Mouse (Mus musculus) midbrain, embryonic 15.5 days (tissue): Measurements from ENCODE around the gene Lbh. TPM values are rescaled to one million over a fixed set of nuclear protein-coding genes. Genes with fewer than 3 reads are reported as not detected.

Experiments
- ATAC-seq: fragments of 200-750 bp; cut with Nextera tagmentation; replicated peaks from 2 replicates; pipeline ENCODE4 v1.8.0; 2017; ENCODE audit warnings: moderate TSS enrichment
- H3K27ac ChIP-seq: fragments of 300-500 bp; sonication (generic); 2 replicates; pipeline ENCODE4 v1.5.1; 2015; ENCODE audit warnings: mild to moderate bottlenecking, inconsistent platforms
- H3K27me3 ChIP-seq: fragments of 300-500 bp; sonication (generic); replicated peaks from 2 replicates; pipeline ENCODE4 v1.6.1; 2015; ENCODE audit warnings: inconsistent platforms
- H3K36me3 ChIP-seq: fragments of 300-500 bp; sonication (generic); replicated peaks from 2 replicates; pipeline ENCODE4 v1.6.1; 2015; ENCODE audit warnings: inconsistent platforms
- H3K4me1 ChIP-seq: fragments of 300-500 bp; sonication (generic); 2 replicates; pipeline ENCODE4 v1.6.1; 2015; ENCODE audit warnings: inconsistent platforms
- H3K4me2 ChIP-seq: fragments of 300-500 bp; sonication (generic); 2 replicates; pipeline ENCODE4 v1.6.1; 2015; ENCODE audit warnings: inconsistent platforms, mild to moderate bottlenecking, moderate library complexity
- H3K4me3 ChIP-seq: fragments of 300-500 bp; sonication (generic); 2 replicates; pipeline ENCODE4 v1.5.1; 2015; ENCODE audit warnings: mild to moderate bottlenecking, inconsistent platforms
- H3K9ac ChIP-seq: fragments of 300-500 bp; sonication (generic); 2 replicates; pipeline ENCODE4 v1.6.1; 2015; ENCODE audit warnings: mild to moderate bottlenecking, inconsistent platforms
- H3K9me3 ChIP-seq: fragments of 300-500 bp; sonication (generic); 2 replicates; pipeline ENCODE4 v1.6.1; 2016; ENCODE audit warnings: inconsistent platforms
- WGBS: fragments of 180-500 bp; shearing (Covaris S2); methylation state at CpG from one replicate; pipeline ENCODE4 v1.1.7; 2015; ENCODE audit warnings: mixed read lengths; 5-methylcytosine and 5-hydroxymethylcytosine counted together
- polyA plus RNA-seq: library from polyadenylated mRNA; unstranded; fragments of >200 nt; fragmentation: Nextera tagmentation; extraction: Ambion mirVana; gene quantifications from 2 replicates; pipeline ENCODE4 v1.2.1, GENCODE M21; 2015

Gene Lbh
- polyA plus RNA-seq, 1 experiment from 2014 or later: 5.7 TPM

DNA sequence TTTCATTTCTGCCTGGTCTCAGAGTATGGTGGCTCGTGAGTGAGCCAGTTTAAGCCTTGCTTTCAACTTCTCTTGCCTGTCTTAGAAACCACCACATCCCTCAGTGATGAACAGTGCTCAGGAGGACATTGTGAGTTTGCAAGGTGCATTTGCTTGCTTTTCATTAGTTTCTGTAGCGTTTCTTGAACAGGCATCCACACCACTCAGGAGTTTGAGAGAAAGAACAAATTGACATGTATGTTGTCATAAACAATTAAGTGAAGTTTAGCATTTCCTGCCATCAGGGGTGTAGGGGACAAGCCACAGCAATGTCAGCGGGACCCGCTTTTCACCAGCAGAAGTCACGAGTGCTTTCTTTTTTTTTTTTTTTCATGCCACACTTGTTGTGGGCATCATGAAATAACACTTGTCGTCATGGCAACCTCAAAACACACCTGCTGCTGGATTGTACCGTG lies 31.2 kb downstream of the Lbh start:
- Histone ChIP-seq H3K4me1 (no peaks in the 10 kb centered on the region), H3K27ac (no peak overlapping the region), H3K9ac (no peak overlapping the region), H3K36me3 (no peaks in the 10 kb centered on the region), H3K4me3 (no peak overlapping the region), H3K4me2 (no peak overlapping the region), H3K27me3 (no peaks in the 10 kb centered on the region), H3K9me3 (no peaks in the 10 kb centered on the region)
- no peak for ATAC-seq
- 81% methylated on average over 7 of the region's 7 CpGs for WGBS

DNA sequence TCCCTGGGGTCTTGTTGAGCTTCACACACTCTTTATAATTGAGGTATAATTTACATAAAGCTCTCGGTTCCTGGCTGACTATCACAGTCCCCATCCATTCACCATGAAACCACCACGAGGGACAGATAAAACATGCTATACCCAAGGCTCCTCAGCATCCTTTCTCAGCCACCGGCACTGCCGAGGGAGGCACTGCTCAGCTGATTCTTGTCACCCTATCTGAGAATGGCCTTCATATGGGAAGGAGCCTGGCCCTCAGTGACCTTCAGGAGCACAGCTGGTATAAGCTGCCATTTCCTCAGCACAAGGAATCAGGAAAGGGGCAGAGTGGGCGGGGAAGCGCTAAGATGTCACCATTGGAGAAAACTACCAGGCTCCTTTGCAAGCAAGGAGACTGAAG lies 33.2 kb downstream of the Lbh start:
- Histone ChIP-seq H3K4me1 (no peaks in the 10 kb centered on the region), H3K9me3 (no peaks in the 10 kb centered on the region), H3K9ac (no peak overlapping the region), H3K27me3 (no peaks in the 10 kb centered on the region), H3K27ac (no peak overlapping the region), H3K36me3 (no peaks in the 10 kb centered on the region), H3K4me2 (no peak overlapping the region), H3K4me3 (no peak overlapping the region)
- WGBS: 79% methylated on average over 6 of the region's 6 CpGs
- no peak for ATAC-seq

DNA sequence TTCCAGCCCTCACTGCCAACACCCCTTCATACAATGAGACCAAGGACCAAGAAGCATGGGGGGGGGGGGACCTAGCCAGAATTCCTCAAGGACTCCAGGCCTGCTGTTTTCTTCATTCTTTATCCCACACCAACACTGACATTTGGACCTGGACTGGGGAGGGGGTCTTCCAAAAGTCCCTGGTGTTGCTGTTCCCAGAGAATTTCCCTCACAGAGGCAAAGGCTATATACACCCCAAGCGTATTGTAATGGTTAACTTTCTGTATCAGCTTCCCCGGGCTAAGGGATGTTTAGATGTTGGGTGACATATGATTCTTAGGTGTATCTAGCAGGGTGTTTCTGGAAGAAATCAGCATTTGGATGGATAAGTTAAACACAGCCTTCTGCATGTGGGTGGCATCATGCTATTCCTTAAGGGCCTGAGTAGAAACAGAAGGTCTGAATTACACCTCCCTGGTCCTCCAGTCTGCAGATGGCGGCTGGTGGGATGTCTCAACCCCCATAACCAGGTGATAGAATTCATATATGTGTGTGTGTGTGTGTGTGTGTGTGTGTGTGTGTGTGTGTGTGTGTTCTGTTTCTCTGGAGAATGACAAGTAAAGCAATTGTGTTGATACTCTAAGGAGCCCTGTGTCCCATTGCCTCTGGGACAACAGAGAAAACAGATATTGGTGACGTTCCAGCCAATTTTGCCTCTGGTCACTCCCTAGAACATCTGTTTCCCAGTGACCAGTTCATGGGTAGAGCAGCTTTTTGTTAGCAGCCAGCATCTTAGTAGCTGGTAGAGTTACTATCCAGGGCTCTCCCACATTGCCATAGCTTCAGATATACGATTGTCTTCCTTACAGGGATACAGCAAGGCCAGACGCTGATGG lies 35.9 kb downstream of the Lbh start:
- WGBS: 89% methylated on average over 6 of the region's 6 CpGs
- ATAC-seq: no peak
- Histone ChIP-seq H3K4me3 (no peak overlapping the region), H3K4me1 (no peaks in the 10 kb centered on the region), H3K36me3 (no peaks in the 10 kb centered on the region), H3K9me3 (no peaks in the 10 kb centered on the region), H3K4me2 (no peak overlapping the region), H3K9ac (no peak overlapping the region), H3K27ac (no peak overlapping the region), H3K27me3 (no peaks in the 10 kb centered on the region)

GRCm38 (mm10) chr17:72955534-72955933 lies 37.4 kb downstream of the Lbh start:
- Histone ChIP-seq H3K9ac (no peak overlapping the region), H3K27me3 (no peaks in the 10 kb centered on the region), H3K27ac (no peak overlapping the region), H3K4me1 (no peaks in the 10 kb centered on the region), H3K36me3 (no peaks in the 10 kb centered on the region), H3K4me3 (no peak overlapping the region), H3K9me3 (no peaks in the 10 kb centered on the region), H3K4me2 (no peak overlapping the region)
- WGBS: 28% methylated on average over 2 of the region's 2 CpGs
- no peak for ATAC-seq

GRCm38 (mm10) chr17:72957016-72957415 lies 38.9 kb downstream of the Lbh start:
- Histone ChIP-seq H3K27ac (no peak overlapping the region), H3K27me3 (no peaks in the 10 kb centered on the region), H3K4me1 (no peaks in the 10 kb centered on the region), H3K4me3 (no peak overlapping the region), H3K9ac (no peak overlapping the region), H3K4me2 (no peak overlapping the region), H3K9me3 (no peaks in the 10 kb centered on the region), H3K36me3 (no peaks in the 10 kb centered on the region)
- 90% methylated on average over 6 of the region's 6 CpGs for WGBS
- ATAC-seq: no peak

- Histone ChIP-seq H3K9me3 (no peaks in the 10 kb centered on the region), H3K27me3 (no peaks in the 10 kb centered on the region), H3K36me3 (no peaks in the 10 kb centered on the region), H3K9ac (no peak overlapping the region), H3K27ac (no peak overlapping the region), H3K4me3 (no peak overlapping the region), H3K4me1 (no peaks in the 10 kb centered on the region), H3K4me2 (no peak overlapping the region)
- ATAC-seq: no peak
- 94% methylated on average over 5 of the region's 5 CpGs for WGBS
Observed at GRCm38 (mm10) chr17:72958886-72959285, 40.8 kb downstream of the Lbh start.

DNA sequence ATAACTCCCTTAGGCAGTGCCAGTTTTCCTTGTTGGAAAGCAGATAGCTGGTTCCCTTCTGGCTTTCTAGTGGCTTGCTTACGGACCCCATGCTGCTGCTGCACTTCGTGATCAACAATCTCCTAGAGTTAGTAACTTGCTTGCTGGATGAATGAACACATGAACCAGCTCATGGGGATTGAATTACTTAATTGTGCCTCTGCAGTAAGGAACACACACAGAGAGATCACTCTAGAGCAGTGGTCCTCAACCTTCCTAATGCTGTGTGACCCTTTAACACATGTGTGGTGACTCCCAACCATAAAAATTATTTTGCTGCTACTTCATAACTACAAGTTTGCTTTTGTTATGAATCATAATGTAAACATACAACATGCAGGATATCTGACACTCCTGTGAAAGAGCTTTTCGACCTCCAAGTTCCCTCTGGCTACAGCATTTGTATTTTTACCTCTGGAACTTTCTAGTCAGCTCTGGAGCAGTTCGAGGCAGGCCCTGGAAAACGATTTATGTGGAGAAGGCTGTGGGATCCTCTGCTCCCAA lies 41.5 kb downstream of the Lbh start:
- no peak for ATAC-seq
- WGBS: 69% methylated on average over 5 of the region's 5 CpGs
- no peak overlapping the region for H3K4me2 ChIP-seq
- no peaks in the 10 kb centered on the region for H3K36me3 ChIP-seq
- H3K4me1 ChIP-seq: no peaks in the 10 kb centered on the region
- H3K9ac ChIP-seq: no peak overlapping the region
- no peak overlapping the region for H3K27ac ChIP-seq
- H3K27me3 ChIP-seq: no peaks in the 10 kb centered on the region
- no peak overlapping the region for H3K4me3 ChIP-seq
- H3K9me3 ChIP-seq: no peaks in the 10 kb centered on the region

DNA sequence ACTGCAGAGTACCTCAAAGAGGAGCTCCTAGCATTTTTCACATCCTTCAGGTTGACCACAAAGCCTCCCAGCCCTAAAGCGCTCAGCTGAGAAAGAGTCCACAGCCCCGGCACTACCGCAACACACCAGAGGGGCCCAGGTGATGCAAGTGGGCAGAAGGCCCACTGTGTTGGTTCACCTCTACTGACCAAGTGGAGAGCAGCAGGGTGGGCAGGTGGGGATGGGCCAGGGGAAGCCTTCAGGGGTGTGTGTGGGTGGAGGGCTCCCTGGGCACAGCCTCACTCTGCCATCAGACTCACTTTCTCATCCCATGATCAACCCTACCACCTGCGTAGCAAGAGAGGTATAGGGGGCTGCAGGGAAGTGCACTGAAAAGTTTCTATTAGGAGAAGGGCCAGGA lies 42.1 kb downstream of the Lbh start:
- 98% methylated on average over 4 of the region's 4 CpGs for WGBS
- no peaks in the 10 kb centered on the region for H3K27me3 ChIP-seq
- H3K4me2 ChIP-seq: no peak overlapping the region
- H3K9me3 ChIP-seq: no peaks in the 10 kb centered on the region
- no peak overlapping the region for H3K4me3 ChIP-seq
- H3K9ac ChIP-seq: no peak overlapping the region
- H3K36me3 ChIP-seq: no peaks in the 10 kb centered on the region
- ATAC-seq: no peak
- no peak overlapping the region for H3K27ac ChIP-seq
- H3K4me1 ChIP-seq: no peaks in the 10 kb centered on the region

- Histone ChIP-seq H3K9me3 (no peaks in the 10 kb centered on the region), H3K27me3 (no peaks in the 10 kb centered on the region), H3K9ac (no peak overlapping the region), H3K27ac (no peak overlapping the region), H3K4me2 (no peak overlapping the region), H3K4me1 (no peaks in the 10 kb centered on the region), H3K4me3 (no peak overlapping the region), H3K36me3 (no peaks in the 10 kb centered on the region)
- ATAC-seq: no peak
- WGBS: 86% methylated on average over 2 of the region's 2 CpGs
Observed at GRCm38 (mm10) chr17:72960873-72961272, 42.8 kb downstream of the Lbh start.

DNA sequence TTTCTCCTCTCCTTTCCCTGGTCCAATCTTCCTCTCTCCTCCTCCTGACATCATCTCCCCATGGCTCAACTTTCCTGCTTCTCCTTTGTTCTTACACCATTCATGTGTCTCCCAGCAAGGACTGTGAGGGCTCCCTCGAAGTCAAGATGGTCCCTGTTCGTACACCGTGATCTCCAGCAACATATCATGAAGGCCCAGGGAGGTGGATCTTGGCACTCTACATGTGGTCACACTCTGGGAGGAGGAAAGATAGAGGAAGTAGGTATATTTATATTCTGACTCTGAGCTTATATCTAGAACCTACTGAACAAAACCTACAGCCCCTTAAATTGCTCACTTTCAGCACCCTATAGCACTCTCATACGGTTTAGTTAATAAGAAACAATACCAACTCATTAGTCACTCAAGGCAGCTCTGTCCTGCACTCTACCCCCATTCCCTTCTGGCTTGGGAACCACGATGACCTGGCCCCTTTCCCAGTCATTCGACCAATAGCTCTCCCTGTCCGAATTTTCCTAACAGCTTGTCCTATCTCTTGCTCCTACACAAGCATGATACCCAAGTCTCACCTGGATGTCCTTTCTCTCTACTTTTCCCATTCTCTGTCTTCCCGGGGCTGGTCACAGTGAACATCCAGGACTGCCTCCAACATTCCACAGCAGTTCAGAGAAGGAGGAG lies 44.0 kb downstream of the Lbh start:
- Histone ChIP-seq H3K27ac (no peak overlapping the region), H3K9me3 (no peaks in the 10 kb centered on the region), H3K9ac (no peak overlapping the region), H3K27me3 (no peaks in the 10 kb centered on the region), H3K4me3 (no peak overlapping the region), H3K4me1 (no peaks in the 10 kb centered on the region), H3K36me3 (no peaks in the 10 kb centered on the region), H3K4me2 (no peak overlapping the region)
- ATAC-seq: no peak
- 90% methylated on average over 8 of the region's 8 CpGs for WGBS

GRCm38 (mm10) chr17:72965687-72966086 lies 47.6 kb downstream of the Lbh start:
- H3K27ac ChIP-seq: no peak overlapping the region
- WGBS: 84% methylated on average over 5 of the region's 5 CpGs
- no peaks in the 10 kb centered on the region for H3K36me3 ChIP-seq
- peaks cover 3% of the 10 kb centered on the region; the same call in 1 of the 2 replicates for H3K4me1 ChIP-seq
- H3K27me3 ChIP-seq: no peaks in the 10 kb centered on the region
- no peaks in the 10 kb centered on the region for H3K9me3 ChIP-seq
- no peak overlapping the region for H3K4me3 ChIP-seq
- no peak for ATAC-seq
- H3K4me2 ChIP-seq: no peak overlapping the region
- no peak overlapping the region for H3K9ac ChIP-seq

- no peak overlapping the region for H3K27ac ChIP-seq
- no peaks in the 10 kb centered on the region for H3K36me3 ChIP-seq
- H3K4me1 ChIP-seq: peaks cover 3% of the 10 kb centered on the region; the same call in 1 of the 2 replicates
- H3K27me3 ChIP-seq: no peaks in the 10 kb centered on the region
- ATAC-seq: no peak
- 54% methylated on average over 5 of the region's 5 CpGs for WGBS
- no peaks in the 10 kb centered on the region for H3K9me3 ChIP-seq
- no peak overlapping the region for H3K4me3 ChIP-seq
- no peak overlapping the region for H3K9ac ChIP-seq
- no peak overlapping the region for H3K4me2 ChIP-seq
Observed at GRCm38 (mm10) chr17:72966091-72966531, 48.0 kb downstream of the Lbh start.
